Mouse (Mus musculus) adrenal gland, adult (tissue): Measurements from ENCODE around the gene Sycp2.
"Not testable (repeated sequence)": the region's sequence is repeated elsewhere in the genome, so short reads cannot be mapped to it uniquely, and the experiment has no call there.

ENCODE experiments used
- DNase-seq, 2 experiments: peaks; one replicate each; pipeline ENCODE4 v3.0.0; 2022 to 2023; ENCODE audit warnings: low spot score in 1 of 2; ENCODE audit not compliant: inconsistent age in 2 of 2

The Sycp2 gene

GRCm38 (mm10) chr2:178414261-178415149 lies 7.0 kb upstream of the Sycp2 start, which contains the start of the genes Ppp1r3d and Fam217b:
Gene Ppp1r3d, minus strand, starts transcription at chr2:178414472.
Gene Fam217b, plus strand, starts transcription at chr2:178414524.
- peak; percentile 51 to 81 for DNase-seq

GRCm38 (mm10) chr2:178413481-178414260 lies 6.2 kb upstream of the Sycp2 start:
- DNase-seq: peak; percentile 23 to 55

- DNase-seq: no peak
Measured at GRCm38 (mm10) chr2:178413081-178413480, 5.6 kb upstream of the Sycp2 start.

GRCm38 (mm10) chr2:178412598-178412997 lies 5.1 kb upstream of the Sycp2 start:
- peak in 1 of 2 experiments; percentile 45 for DNase-seq

- DNase-seq: peak in 1 of 2 experiments; percentile 39
Measured at GRCm38 (mm10) chr2:178410286-178410685, 2.8 kb upstream of the Sycp2 start.

- DNase-seq: no peak
Measured at GRCm38 (mm10) chr2:178409024-178409423, 1.5 kb upstream of the Sycp2 start.

- no peak for DNase-seq
Measured at GRCm38 (mm10) chr2:178342597-178342996, 64.9 kb downstream of the Sycp2 start.

- DNase-seq: not testable (repeated sequence)
Measured at GRCm38 (mm10) chr2:178342105-178342504, 65.4 kb downstream of the Sycp2 start.

GRCm38 (mm10) chr2:178339044-178339443 lies 68.4 kb downstream of the Sycp2 start:
- peak in 1 of 2 experiments; percentile 24 for DNase-seq

- DNase-seq: no peak
Measured at GRCm38 (mm10) chr2:178337878-178338277, 69.6 kb downstream of the Sycp2 start.

- no peak for DNase-seq
Measured at GRCm38 (mm10) chr2:178329986-178330385, 77.5 kb downstream of the Sycp2 start.

- DNase-seq: no peak
Measured at GRCm38 (mm10) chr2:178329551-178329950, 77.9 kb downstream of the Sycp2 start.

GRCm38 (mm10) chr2:178327466-178328040 lies 79.9 kb downstream of the Sycp2 start:
- DNase-seq: peak; percentile 55 to 63

- DNase-seq: no peak
Measured at GRCm38 (mm10) chr2:178326750-178327465, 80.6 kb downstream of the Sycp2 start.

GRCm38 (mm10) chr2:178326067-178326466 lies 81.4 kb downstream of the Sycp2 start:
- no peak for DNase-seq

- DNase-seq: no peak
Measured at GRCm38 (mm10) chr2:178324818-178325217, 82.7 kb downstream of the Sycp2 start.

- DNase-seq: no peak
Measured at GRCm38 (mm10) chr2:178324410-178324809, 83.1 kb downstream of the Sycp2 start.

GRCm38 (mm10) chr2:178321271-178321670 lies 86.2 kb downstream of the Sycp2 start:
- DNase-seq: no peak

- DNase-seq: no peak
Measured at GRCm38 (mm10) chr2:178319766-178320165, 87.7 kb downstream of the Sycp2 start.

- no peak for DNase-seq
Measured at GRCm38 (mm10) chr2:178316281-178316680, 91.2 kb downstream of the Sycp2 start.

GRCm38 (mm10) chr2:178313539-178313938 lies 93.9 kb downstream of the Sycp2 start:
- no peak for DNase-seq
